Mouse (Mus musculus) megakaryocyte-erythroid progenitor cell, adult 5 weeks (primary cell): Measurements from ENCODE around the gene Serpinc1. TPM values are rescaled to one million over a fixed set of nuclear protein-coding genes. Genes with fewer than 3 reads are reported as not detected.

Experiments
- polyA plus RNA-seq: library from polyadenylated mRNA; stranded (reverse); fragments of >175 nt; gene quantifications from 2 replicates; pipeline ENCODE4 v1.2.3, GENCODE M21; 2012

Serpinc1 gene
- polyA plus RNA-seq, result 0.30 and 0.86 TPM in 2 replicates

DNA sequence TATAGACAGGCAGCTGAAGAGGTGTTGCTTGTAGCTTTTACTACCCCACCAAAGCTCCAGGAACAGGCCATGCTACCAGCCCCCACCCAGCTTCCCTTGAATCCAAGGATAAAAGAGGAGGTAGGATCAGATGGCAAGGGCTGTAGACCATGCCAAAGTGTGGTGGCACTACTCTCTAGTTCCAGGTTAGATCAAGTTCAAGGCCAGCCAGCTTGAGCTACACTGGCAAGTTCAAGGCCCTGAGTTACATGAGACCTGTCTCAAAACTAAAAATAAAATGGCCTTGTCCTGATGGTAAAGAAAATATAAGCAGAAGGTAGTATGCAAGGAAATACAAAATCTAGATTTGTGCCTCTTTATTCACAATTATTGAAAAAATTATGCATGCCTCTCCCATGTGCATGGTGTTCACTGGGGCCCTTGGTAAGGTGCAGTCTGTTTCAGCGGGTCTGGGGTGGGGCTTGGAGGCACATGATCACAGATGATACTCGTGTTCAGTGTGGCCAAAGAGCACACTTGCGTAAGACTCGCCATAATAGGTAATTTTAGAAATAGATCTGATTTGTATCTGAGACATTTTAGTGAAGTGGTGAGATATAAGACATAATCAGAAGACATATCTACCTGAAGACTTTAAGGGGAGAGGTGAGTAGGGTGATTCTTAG is at the start of gene Serpinc1:
Gene Serpinc1, plus strand, starts transcription at position 515 of the 665 bp plus-strand sequence.

GRCm38 (mm10) chr1:161034435-161035280 is 56.3 kb downstream of the Serpinc1 start, which contains the start of gene Zbtb37:
Gene Zbtb37, minus strand, starts transcription at chr1:161034849.

Other genes starting within 250 kb of the Serpinc1 start
- 12.1 and 14.8 TPM in 2 replicates for gene Rabgap1l, start 185.4 kb upstream of the Serpinc1 start, polyA plus RNA-seq
- 1.7 and 2.5 TPM in 2 replicates for gene Rc3h1, start 72.2 kb upstream of the Serpinc1 start, polyA plus RNA-seq
- 0.12 and 0.36 TPM in 2 replicates for gene Zbtb37, start 56.3 kb downstream of the Serpinc1 start, polyA plus RNA-seq
- 2.3 and 4.4 TPM in 2 replicates for gene Dars2, start 92.1 kb downstream of the Serpinc1 start, polyA plus RNA-seq
- gene Cenpl, start 92.1 kb downstream of the Serpinc1 start, polyA plus RNA-seq, result 10.9 and 13.1 TPM in 2 replicates
- 1.5 and 1.6 TPM in 2 replicates for gene Klhl20, start 152.9 kb downstream of the Serpinc1 start, polyA plus RNA-seq
- not detected in 2 replicates for gene Ankrd45, start 164.1 kb downstream of the Serpinc1 start, polyA plus RNA-seq
- gene Tex50, start 180.7 kb downstream of the Serpinc1 start, polyA plus RNA-seq, result not detected in 2 replicates